In genomic region chr11:58290812-58291211, GRCm38 (mm10) we compare ENCODE assay signal across 6 mouse cellular contexts. TPM values are rescaled to one million over a fixed set of nuclear protein-coding genes. Genes with fewer than 3 reads are reported as not detected.
"Had no signal": no experiment of that assay in that cellular context is flagged by ENCODE, and none has a peak within 500 bp of the region (broad histone marks: within the 10 kb centered on the region; RNA-seq: fewer than 3 reads in every experiment).

No protein-coding gene starts in this region.

- H3K4me3 ChIP-seq: neural tube, embryonic 13.5 days; neural tube, embryonic 15.5 days; stomach, embryonic 15.5 days had no signal

- H3K4me2 ChIP-seq: neural tube, embryonic 13.5 days; neural tube, embryonic 15.5 days; stomach, embryonic 15.5 days had no signal

- H3K36me3 ChIP-seq: neural tube, embryonic 13.5 days; neural tube, embryonic 15.5 days; stomach, embryonic 15.5 days had no signal

- H3K27me3 ChIP-seq: neural tube, embryonic 13.5 days; neural tube, embryonic 15.5 days; stomach, embryonic 15.5 days had no signal

RNA-seq across cellular contexts. Expression of gene 4930438A08Rik, which starts 16.2 kb away (rescaled TPM):
- total RNA-seq: neutrophil, adult 5-6 weeks had no signal
- polyA plus RNA-seq: neural tube, embryonic 13.5 days; neural tube, embryonic 14.5 days; neural tube, embryonic 15.5 days; stomach, embryonic 14.5 days had no signal
